Mouse (Mus musculus) liver, adult 2 months (tissue): ENCODE results near the gene Gm37240.

Source experiments
- CTCF ChIP-seq: fragments of 200-500 bp; IDR thresholded peaks from 2 replicates; pipeline ENCODE4 v1.5.1; 2011; ENCODE audit warnings: low read depth, low read length, control low read depth
- POLR2A ChIP-seq: fragments of 200-500 bp; IDR thresholded peaks from 2 replicates; pipeline ENCODE4 v1.6.1; 2011; ENCODE audit warnings: low read length, control low read depth; ENCODE audit not compliant: insufficient read depth; ENCODE audit errors: extremely low read depth

- TF ChIP-seq CTCF (no peak), POLR2A (no peak)
Observed at GRCm38 (mm10) chr3:85764937-85765337, 122.4 kb downstream of the Gm37240 start.
